Comparison of ENCODE assay signal across 12 mouse cellular contexts in genomic region chr15:100611951-100612350, GRCm38 (mm10).
"Had no signal": no experiment of that assay in that cellular context is flagged by ENCODE, and none has a peak within 500 bp of the region (broad histone marks: within the 10 kb centered on the region; RNA-seq: fewer than 3 reads in every experiment).

No protein-coding gene starts in this region.

- DNase-seq: cerebellum, adult 9-11 months; cerebellum, postnatal 36 days; embryo, embryonic 11 days; forebrain, postnatal 0 days; gastrocnemius, adult 2 months; gastrocnemius, postnatal 10 days; gastrocnemius, postnatal 14 days; gastrocnemius, postnatal 25 days; gastrocnemius, postnatal 36 days; heart, adult 11 months; heart, adult 18-20 months; heart, adult 2 months had no signal
